Mouse (Mus musculus) heart, adult 18-20 months (tissue): ENCODE measurements around the gene Hipk2. TPM values are rescaled to one million over a fixed set of nuclear protein-coding genes. Genes with fewer than 3 reads are reported as not detected.
A peak's percentile ranks its signal among the peaks of the same experiment; 100 is the strongest.
"Not testable (repeated sequence)": the region's sequence is repeated elsewhere in the genome, so short reads cannot be mapped to it uniquely, and the experiment has no call there.

Experiments
- DNase-seq, 2 experiments: peaks; one replicate each; pipeline ENCODE4 v3.0.0; 2021 to 2022; ENCODE audit warnings: mixed read lengths in 1 of 2
- total RNA-seq, 2 experiments: library from RNA; stranded (reverse); gene quantifications; 2 replicates each; pipeline ENCODE4 v1.2.3; 2021

Hipk2 gene
- total RNA-seq, 2 experiments from 2014 or later, result 83.6 to 98.5 TPM

DNA sequence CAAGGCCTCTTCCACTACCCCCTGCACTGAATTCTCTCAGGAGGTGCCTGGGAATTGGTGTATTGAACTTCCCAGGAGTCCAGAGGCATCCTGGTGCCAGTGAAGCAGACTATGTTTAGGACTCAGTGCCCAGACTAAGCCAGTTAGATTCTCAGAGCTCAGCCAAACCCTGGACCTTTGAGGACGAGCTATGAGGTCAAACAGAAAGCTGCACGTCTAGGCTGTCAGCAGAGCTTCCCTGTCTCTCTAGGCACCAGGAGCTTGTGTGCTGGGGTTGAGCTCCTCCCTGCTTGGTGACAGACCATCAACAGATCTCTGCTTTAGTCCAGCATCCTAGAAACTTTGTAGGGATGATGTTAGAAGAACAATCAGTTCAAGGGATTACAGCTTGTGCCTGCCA is 174.5 kb downstream of the Hipk2 start:
- DNase-seq, result peak in 1 of 2 experiments; percentile 39

- DNase-seq, result no peak
These were observed 177.6 kb downstream of the Hipk2 start for GRCm38 (mm10) chr6:38698233-38698889.

DNA sequence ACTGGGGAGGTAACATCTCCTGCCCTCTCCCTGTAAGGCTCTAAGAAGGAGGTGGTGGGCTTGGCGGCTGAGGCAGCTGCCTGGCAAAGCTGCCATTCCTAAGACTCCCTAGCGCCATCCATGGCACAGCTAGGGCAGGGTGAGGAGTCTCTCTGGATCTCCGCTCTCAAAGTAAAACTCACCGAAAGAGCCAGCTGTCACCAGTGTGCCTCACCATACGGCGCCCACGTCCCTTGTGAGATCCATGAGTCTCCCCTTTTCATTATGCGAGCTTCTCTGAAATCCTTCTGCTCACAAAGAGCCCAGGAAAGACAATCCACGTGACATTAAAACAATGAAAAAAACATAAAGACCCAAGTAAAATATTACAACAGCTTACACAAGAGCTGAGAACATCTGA is 179.4 kb downstream of the Hipk2 start:
- no peak for DNase-seq

DNA sequence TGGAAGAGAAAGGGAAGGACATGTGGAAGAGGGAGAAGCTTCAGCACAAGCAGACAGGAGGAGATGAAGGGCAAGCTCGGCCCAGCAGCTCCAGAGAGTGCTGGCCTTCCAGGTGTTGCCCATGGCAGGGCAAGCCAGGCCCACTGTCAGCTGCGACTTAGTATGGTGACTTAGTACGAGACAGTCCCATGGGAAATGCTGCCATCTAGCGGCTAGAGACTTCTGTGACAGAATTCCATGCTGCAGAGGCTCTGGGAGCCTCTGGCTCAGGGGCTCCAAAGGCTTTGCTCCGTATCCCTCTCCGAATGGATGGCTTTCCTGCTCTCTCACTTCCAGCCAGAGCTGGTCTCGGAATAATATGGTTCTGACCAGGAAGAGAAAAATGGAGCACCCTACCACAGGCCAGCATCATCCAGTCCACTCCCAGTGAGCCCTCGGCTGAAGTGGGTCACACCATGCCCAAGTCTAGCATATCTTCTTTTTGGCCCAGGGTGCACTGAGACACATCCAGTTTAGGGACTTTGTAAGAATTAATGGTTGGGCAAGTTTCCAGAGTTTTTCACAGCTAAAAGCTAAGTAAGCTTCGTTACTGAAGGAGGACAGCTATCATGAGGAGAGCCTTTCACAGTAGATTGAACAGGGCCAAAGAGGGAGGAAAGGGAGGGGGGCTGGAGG is 180.4 kb downstream of the Hipk2 start:
- DNase-seq, result peak; percentile 67 to 90

DNA sequence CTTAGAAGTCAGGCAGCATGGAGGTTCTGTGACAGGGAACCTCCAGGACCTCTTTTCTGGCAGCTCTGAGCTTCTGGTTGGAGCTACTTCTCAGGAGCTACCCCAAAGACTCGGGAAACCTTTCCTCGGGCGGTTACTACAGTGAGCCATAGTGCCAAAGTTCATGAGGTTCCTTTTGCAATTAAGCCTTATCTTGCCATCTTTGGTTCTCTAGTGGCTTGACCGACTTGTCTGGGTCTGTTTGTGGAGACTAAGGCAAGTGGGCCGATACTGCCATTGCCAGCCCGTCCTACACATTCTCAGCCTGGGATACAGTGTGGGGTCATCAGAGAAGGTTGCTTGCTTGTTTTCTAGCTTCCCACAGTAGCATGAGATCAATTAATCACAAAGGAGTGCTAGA is 183.4 kb downstream of the Hipk2 start:
- no peak for DNase-seq

- no peak for DNase-seq
These were observed 184.9 kb downstream of the Hipk2 start for GRCm38 (mm10) chr6:38691052-38691451.

- DNase-seq, result no peak
These were observed 185.3 kb downstream of the Hipk2 start for GRCm38 (mm10) chr6:38690615-38691014.

GRCm38 (mm10) chr6:38688841-38689240 is 187.1 kb downstream of the Hipk2 start:
- peak in 1 of 2 experiments; percentile 32 for DNase-seq

- DNase-seq, result peak in 1 of 2 experiments; percentile 48
These were observed 188.7 kb downstream of the Hipk2 start for GRCm38 (mm10) chr6:38687216-38687615.

DNA sequence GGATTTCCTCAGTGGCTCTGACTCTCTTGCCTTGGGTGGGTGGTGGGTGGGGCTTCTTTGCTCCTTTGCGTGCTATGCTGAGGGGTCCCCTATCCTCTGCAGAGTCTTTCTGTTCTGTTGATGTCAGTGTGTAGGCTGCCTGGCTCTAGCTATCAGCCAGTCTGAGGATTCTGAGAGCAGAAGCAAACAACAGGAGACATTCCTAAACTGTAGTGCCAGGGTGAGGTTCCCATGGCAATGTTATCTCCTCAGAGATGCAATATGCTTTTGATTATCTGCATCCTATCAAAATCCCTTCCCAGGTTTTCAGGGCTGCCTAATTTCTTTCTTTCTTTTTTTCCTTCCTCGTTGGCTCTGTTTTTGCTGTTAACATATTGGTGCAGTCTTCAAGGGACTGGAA is 193.4 kb downstream of the Hipk2 start:
- no peak for DNase-seq

GRCm38 (mm10) chr6:38677629-38678028 is 198.3 kb downstream of the Hipk2 start:
- no peak for DNase-seq

DNA sequence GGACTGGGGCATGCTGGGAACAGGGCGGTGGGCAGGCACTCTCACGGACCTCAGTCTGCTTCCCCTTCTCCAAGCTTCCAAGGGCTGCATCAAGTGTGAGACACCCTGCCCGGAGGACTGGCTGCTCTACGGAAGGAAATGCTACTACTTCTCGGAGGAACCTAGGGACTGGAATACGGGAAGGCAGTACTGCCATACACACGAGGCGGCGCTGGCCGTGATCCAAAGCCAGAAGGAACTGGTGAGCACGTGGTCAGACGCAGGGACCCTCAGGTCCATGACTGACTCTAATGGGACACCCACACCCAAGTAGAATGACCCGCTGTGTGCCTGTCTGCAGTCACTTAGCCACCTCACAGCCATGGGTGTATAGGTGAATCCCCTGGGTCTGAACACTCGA is 199.2 kb downstream of the Hipk2 start:
- DNase-seq, result peak in 1 of 2 experiments; percentile 4

DNA sequence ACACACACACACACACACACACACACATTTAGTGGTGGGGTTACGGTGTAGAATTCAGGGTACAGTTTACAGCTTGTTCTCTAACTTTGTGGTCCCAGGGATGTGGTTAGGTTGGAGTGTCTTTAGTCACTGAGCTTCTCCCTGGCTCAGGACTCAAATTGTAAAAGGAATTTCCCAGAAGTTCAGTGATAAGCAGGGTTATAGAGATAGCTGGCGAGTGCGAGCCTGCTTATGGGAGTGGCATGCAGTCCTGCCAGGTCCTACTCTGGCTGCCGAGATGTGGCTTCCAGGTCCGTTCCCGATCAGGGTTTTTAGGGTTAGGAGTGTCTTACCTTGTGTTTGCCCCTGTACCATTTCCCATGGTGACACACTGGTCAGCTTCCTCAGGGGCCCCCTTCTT is 199.7 kb downstream of the Hipk2 start:
- DNase-seq, result no peak

DNA sequence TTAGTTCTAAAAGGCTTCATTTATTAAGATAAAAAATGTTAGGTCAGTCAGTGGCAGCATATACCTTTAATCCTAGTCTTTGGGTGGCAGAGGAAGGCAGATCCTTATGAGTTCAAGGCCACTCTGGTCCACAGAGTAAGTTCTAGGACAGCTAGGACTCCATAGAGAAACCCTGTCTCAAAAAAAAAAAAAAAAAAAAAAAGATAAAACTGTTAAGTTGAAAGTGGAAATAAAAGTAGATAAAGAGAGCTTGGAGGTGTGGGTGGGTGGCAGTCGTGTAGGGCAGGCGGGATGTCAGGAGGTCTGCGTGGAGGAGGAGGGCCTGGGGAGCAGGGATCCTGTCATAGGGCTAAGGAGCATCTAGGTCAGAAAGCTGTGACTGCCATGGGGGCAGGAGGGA is 204.0 kb downstream of the Hipk2 start:
- DNase-seq, result no peak

GRCm38 (mm10) chr6:38671270-38671669 is 204.7 kb downstream of the Hipk2 start:
- no peak for DNase-seq

DNA sequence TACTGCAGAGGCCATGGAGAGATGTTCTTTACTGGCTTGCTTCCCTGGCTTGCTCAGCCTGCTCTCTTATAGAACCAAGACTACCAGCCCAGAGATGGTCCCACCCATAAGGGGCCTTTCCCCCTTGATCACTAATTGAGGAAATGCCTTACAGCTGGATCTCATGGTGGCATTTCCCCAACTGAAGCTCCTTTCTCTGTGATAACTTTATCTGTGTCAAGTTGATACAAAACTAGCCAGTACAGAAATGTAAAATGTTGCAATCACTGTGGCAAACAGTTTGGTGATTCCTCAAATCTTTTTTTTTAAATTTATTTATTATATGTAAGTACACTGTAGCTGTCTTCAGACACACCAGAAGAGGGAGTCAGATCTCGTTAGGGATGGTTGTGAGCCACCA is 205.5 kb downstream of the Hipk2 start:
- DNase-seq, result not testable (repeated sequence)

GRCm38 (mm10) chr6:38669580-38669979 is 206.4 kb downstream of the Hipk2 start:
- no peak for DNase-seq

GRCm38 (mm10) chr6:38662714-38663615 is 213.0 kb downstream of the Hipk2 start, which contains the start of gene Clec2l:
TSS of gene Clec2l (plus strand) at chr6:38663069.
- no peak for DNase-seq

GRCm38 (mm10) chr6:38661626-38662025 is 214.3 kb downstream of the Hipk2 start:
- no peak for DNase-seq

DNA sequence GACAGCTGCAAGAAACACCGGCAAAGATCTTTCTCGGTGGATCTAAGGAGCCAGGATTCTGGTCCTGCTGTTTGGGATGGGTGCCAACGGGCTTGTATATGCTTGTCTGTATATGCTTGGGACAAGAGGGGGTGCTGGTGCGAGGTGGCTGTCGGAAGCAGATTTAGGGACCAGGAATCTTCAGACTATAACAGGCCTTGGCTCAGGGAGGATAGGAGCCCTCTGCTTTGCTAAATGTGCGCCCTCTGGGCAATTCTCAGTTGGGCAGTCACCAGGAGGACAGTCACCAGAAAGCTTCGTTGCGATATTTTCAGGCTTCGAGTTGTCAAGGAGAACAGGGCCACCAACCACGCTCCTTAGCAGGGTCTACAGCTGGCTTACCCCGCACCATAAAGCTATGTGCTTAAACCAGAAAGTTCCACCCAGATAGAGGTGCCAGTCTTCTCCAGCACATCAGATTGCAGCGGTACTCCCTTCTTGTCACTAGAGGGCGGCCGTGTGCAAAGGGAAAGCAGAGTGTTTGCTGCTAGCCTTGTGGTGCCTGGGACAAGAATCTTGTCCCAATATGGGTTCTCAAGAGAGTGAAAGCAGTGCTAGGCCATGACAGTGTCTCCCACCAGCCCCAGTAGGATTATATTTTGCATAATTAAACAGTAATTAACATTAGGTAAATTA is 225.6 kb downstream of the Hipk2 start:
- DNase-seq, result peak; percentile 60 to 82

DNA sequence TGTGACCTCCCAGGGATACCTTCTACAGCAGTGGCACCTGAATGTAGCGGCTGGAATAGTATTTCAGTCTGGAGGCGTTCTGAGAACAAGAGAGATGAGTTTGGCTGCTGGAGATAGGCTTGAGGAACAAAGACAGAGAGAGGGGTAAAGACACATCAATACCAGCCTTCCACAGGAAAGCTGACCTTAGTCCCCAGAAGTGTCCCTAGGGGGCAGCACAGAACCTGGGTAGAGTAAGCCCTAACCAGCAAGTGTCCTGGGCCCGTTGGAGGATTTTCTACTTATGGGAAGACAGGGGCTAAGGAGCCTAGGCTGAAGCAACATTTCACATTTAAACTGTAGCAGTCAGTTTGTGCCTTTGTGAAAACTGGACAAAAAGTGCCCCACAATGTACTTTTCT is 226.4 kb downstream of the Hipk2 start:
- DNase-seq, result no peak
